Mouse (Mus musculus): ENCODE results near the gene Cradd. TPM values are rescaled to one million over a fixed set of nuclear protein-coding genes. Genes with fewer than 3 reads are reported as not detected.

The Cradd gene
- total RNA-seq, 2 experiments from 2014 or later, result 6.4 to 8.4 TPM

DNA sequence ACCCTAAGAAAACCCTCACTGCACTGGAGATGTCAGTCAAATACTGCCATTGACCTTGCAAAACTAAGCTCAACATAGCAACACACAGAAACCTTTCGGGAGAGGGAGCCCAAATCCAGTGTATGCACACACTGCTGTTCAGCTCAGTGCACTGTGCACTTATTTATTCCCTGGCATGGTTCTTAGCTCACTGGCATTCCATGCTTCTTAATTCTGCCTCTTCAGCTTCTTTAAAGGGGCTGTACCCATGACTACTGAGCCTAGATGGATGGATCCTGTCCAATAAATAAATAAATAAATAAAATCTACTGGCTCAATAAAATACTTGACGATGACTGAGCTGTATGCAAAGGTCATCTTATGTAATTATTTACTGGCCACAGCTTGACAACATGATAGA lies 85.3 kb downstream of the Cradd start:
- DNase-seq, result no peak

DNA sequence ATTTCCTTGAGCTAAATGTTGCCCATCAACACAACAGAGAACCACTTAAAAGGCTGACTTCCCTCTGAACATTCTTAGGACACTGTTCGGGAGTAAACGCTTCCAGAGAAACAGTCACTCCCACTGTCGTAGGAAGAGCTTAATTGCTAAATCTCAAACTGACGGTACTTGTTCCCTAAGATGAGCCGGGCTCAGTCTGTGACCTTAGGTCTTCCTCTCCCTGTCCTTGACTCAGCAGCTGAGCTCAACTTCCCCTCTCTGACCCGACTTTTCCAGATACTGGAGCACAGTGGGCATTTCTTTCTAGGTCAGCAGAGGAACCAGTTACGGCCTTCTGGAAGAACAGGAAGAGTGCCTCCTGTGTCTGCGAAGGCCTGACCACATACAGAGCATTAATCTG lies 87.7 kb downstream of the Cradd start:
- peak; percentile 47 to 74 for DNase-seq

- DNase-seq, result no peak
Measured at GRCm38 (mm10) chr10:95234661-95235060, 89.3 kb downstream of the Cradd start.

DNA sequence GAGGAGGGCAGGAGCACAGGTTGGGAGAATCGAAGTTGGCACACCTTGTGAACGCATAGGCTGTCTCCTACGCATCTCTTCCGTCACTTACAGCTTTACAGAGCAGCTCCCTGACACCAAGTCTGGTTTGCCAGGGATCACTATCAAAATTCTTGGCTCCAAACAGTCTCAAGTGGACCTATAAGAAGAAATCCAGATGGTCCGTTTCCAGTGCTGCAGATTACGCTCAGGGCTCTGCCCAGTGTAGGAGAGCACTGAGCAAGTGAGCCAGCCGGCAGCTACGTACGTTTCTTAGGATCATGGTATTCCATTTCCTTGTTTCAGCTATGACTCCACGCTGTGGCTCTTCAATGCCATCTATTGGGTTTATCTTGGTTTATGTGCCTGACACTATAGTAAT lies 90.9 kb downstream of the Cradd start:
- peak in 1 of 2 experiments; percentile 36 for DNase-seq

- peak; percentile 55 to 74 for DNase-seq
Measured at GRCm38 (mm10) chr10:95232554-95232953, 91.4 kb downstream of the Cradd start.

GRCm38 (mm10) chr10:95228192-95228591 lies 95.7 kb downstream of the Cradd start:
- DNase-seq, result no peak

DNA sequence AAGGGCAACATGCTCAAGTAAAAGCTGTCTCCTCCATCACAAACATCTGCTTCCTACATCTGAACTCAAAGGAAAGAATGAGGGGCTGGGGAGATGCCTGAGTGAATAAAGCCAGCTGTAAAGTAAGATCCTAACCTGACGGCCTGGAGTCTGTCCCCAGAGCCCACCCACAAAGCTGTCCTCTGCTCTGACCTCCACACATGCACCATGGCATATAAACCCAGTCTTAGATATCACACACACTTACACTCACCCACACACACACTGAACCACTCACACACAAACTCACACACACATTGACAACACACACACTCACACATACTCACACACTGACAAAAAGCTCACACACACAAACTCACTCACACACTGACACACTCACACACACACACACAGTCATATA lies 96.3 kb downstream of the Cradd start:
- no peak for DNase-seq

GRCm38 (mm10) chr10:95226772-95227171 lies 97.2 kb downstream of the Cradd start:
- no peak for DNase-seq

GRCm38 (mm10) chr10:95225006-95225405 lies 98.9 kb downstream of the Cradd start:
- no peak for DNase-seq

GRCm38 (mm10) chr10:95223211-95223610 lies 100.7 kb downstream of the Cradd start:
- peak in 1 of 2 experiments; percentile 39 for DNase-seq

DNA sequence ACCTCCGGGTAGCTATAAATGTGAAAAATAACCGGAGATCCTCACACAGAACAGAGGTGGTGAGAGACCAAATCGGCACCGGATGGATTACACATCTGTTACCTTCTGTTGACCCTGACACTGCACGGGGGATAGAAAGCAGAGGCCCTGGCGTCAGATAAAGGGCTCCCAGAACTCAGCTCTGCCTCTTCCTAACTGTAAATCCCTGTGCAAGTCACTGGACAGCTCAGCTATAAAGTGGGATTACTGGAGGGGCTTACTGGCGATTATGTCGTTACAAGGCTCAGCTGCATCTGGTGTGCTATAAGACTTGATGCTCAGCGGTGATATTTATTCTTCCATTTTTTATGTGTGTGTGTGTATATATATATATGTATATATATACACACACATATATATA lies 102.0 kb downstream of the Cradd start:
- no peak for DNase-seq

DNA sequence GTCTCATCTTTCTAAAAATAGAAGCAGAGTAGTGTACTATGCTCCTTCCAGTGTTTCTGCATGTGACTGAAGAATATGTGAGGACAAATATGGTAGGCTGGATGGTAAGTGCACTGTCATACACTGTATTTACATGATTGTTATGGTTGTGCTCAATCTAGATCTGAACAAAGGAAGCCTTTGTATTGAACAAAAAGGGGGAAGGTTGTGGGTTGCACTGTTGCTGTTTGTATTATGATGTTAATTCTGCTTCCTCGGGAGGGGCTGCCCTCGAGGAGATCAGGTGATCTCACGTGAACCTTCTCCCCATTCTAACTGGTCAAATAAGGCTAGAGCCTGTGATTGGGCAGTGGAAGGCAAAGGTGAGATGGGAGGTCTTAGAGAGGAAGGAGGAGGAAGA lies 103.4 kb downstream of the Cradd start:
- no peak for DNase-seq

DNA sequence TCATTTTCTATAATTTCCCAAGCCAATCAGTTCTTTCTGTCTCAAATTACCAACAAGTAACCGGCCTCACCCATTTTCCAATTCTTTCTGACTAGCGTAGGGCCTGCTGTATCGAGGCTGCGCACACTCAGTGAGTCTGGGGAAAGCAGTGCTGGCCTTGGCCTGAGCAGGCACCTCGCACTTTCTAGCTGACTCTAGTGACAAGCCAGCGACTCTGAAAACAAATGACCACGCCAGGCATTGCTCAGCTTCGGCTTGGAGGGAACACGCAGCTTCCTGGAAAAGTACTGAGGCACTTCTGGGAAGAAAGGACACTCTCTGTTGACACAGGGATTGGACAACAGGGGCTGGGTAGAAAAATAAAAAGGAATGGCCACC lies 105.3 kb downstream of the Cradd start:
- peak; percentile 62 to 70 for DNase-seq

- peak; percentile 64 to 69 for DNase-seq
Measured at GRCm38 (mm10) chr10:95217956-95218682, 105.8 kb downstream of the Cradd start.

DNA sequence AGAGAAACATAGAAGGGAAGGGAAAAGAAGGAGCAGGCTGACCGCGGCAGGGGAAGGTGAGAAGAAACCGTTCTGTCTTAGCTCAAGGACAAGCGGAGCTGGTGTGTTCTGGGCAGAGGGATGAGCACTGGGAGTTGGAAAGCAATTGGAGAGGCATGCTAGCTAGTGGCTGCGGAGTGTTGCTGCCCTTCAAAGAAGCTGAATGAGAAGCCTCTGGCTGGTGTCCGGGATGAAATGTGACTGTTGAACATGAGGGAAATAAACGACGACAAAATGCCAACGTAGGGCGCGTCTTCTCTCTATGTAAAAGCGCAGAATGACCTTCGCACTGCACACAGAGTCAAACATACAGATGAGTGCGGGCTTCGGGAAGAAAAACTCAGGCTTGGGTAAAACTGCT lies 108.6 kb downstream of the Cradd start:
- no peak for DNase-seq

DNA sequence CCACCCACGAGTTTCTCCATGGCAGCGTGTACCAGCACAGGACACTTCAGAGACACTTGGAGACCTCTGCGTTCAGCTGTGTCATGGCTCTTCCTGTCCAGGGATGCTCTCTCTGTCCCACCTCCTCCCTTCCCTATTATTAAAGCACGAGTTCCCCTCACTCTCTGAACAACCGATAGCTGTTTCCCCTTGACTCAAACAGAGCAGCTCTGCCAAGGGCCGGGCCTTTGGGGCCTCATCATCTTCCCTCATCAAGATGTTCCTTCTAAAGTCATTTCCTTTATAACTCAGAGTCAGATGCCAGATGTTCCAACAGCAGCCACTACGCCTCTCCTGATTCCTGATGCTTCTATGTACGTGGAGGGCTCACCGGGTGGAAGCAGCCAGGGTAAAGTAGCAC lies 110.1 kb downstream of the Cradd start:
- DNase-seq, result no peak

DNA sequence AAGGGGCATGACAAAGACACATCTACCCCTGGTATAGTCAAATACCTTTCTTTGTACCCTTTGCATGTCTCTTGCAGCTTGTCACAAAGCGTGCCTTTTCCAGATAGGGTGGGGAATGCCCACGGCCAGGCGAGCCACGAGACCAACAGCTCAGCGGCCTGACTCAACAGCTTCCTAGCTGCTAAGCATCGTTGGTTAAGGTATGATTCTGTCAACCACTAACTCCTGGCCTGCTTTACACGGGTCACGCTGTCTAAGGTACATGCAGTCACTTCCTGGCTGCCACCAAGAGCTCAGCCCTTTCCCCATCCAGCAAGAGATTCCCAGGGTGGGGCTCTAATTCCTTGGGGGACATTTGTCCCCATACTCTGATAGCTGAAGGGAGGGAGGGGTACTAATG lies 110.6 kb downstream of the Cradd start:
- no peak for DNase-seq

DNA sequence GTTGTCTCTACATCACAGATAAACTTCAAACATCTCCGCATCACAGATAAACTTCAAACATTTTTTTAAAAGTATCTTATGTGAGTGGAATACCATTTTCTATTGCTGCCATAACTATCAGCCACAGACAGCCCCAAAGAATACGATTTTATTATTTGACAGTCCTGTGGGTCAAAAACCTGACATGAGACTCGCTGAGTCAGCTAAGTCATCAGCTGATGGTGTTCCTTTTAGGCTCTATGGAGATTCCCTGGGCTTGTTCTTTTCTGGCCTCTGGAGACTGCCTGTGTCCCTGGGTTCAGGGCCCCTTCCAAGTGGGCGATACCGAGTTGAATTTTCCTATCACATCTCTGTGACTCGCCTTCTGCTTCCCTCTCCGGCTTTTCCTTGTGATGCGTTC lies 112.3 kb downstream of the Cradd start:
- no peak for DNase-seq

- DNase-seq, result no peak
Measured at GRCm38 (mm10) chr10:95210664-95211372, 113.1 kb downstream of the Cradd start.

GRCm38 (mm10) chr10:95210167-95210566 lies 113.8 kb downstream of the Cradd start:
- peak in 1 of 2 experiments; percentile 46 for DNase-seq

DNA sequence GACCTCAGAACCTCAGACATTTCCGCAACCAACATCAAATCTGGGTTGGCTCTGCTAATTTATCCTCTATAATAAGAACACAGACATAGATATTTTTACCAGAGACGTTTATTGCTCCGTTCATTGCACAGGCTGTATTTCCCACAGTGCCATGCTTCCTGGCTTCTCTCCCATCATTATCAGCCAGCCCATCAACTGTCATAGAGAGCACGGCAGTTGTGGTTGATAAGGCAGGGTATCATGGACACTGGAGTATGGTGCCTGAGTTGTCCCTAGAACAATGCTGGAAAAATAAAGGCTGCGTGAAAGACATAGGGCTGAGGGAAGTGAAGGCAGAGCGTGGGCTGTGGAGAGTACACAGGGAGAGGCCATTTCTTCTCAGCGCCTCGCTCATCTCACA lies 116.5 kb downstream of the Cradd start:
- no peak for DNase-seq

- DNase-seq, result no peak
Measured at GRCm38 (mm10) chr10:95201514-95201913, 122.4 kb downstream of the Cradd start.

GRCm38 (mm10) chr10:95200323-95200722 lies 123.6 kb downstream of the Cradd start:
- DNase-seq, result peak; percentile 84 to 85
